Mouse (Mus musculus): ENCODE results near the gene Slc44a3. TPM values are rescaled to one million over a fixed set of nuclear protein-coding genes. Genes with fewer than 3 reads are reported as not detected.

Gene Slc44a3
- polyA plus RNA-seq, 1 experiment from 2014 or later: 0.59 TPM

DNA sequence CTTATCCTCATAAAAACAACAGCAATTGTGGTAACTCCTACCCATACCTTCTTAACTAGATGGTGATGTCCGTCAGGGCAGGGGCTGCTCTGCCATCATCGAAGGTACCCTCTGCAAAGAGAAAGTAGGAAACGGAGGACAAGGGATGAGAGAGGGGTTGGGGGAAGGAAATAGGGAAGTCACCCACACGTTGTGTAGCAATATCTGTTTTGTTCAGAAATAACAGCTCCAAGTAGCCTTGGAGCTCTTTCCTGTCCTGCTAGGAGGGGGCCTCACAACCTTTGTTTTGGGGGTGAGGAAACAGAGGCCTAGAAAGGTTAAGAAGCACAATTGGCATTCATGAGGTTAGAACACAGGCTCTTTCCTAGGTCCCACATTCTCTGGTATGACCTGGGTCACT, 39.3 kb upstream of the Slc44a3 start:
- whole genome bisulfite sequencing: 90% methylated on average over 4 of the region's 4 CpGs
- Histone ChIP-seq H3K4me1 (ENCODE audit: control insufficient read depth, insufficient read depth, low read depth, low read length) (no peaks in the 10 kb centered on the region), H3K27me3 (replicated peaks; ENCODE audit: control insufficient read depth, insufficient read depth, low read length) (no peaks in the 10 kb centered on the region), H3K9me3 (ENCODE audit: control insufficient read depth, low read length) (no peaks in the 10 kb centered on the region), H3K27ac (ENCODE audit: low read depth, low read length) (no peak overlapping the region), H3K9ac (ENCODE audit: low read depth, low read length) (no peak overlapping the region), H3K4me3 (ENCODE audit: low read length) (no peak overlapping the region), H3K4me2 (ENCODE audit: low read length) (no peak overlapping the region), H3K36me3 (ENCODE audit: control insufficient read depth, insufficient read depth, low read length) (no peaks in the 10 kb centered on the region)
- ATAC-seq: no peak

GRCm38 (mm10) chr3:121570623-121571022, 38.4 kb upstream of the Slc44a3 start:
- Histone ChIP-seq H3K4me1 (ENCODE audit: control insufficient read depth, insufficient read depth, low read depth, low read length) (no peaks in the 10 kb centered on the region), H3K9ac (ENCODE audit: low read depth, low read length) (no peak overlapping the region), H3K27me3 (replicated peaks; ENCODE audit: control insufficient read depth, insufficient read depth, low read length) (no peaks in the 10 kb centered on the region), H3K4me2 (ENCODE audit: low read length) (no peak overlapping the region), H3K27ac (ENCODE audit: low read depth, low read length) (no peak overlapping the region), H3K36me3 (ENCODE audit: control insufficient read depth, insufficient read depth, low read length) (no peaks in the 10 kb centered on the region), H3K4me3 (ENCODE audit: low read length) (no peak overlapping the region), H3K9me3 (ENCODE audit: control insufficient read depth, low read length) (no peaks in the 10 kb centered on the region)
- WGBS: 88% methylated on average over 11 of the region's 11 CpGs
- ATAC-seq: no peak

DNA sequence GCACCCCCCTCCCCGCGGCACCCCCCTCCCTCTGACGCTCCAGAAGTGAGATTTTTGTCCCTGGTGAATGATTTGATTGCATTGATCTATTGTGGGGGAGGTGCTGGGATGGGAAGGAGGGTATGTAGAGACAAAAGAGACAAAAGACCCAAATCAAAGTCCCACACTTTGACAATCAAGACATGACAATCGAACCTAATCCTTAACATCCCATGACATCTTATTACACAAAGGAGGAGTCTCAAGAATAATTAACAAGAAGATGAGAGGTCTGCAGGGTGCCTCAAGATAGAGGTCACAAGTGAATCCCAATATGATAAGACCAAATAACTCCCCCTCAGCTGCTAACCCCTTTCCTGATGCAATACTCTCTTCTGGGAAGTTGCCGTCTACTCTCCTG, 37.6 kb upstream of the Slc44a3 start:
- H3K27ac ChIP-seq (ENCODE audit: low read depth, low read length): no peak overlapping the region
- H3K4me1 ChIP-seq (ENCODE audit: control insufficient read depth, insufficient read depth, low read depth, low read length): no peaks in the 10 kb centered on the region
- H3K27me3 ChIP-seq (replicated peaks; ENCODE audit: control insufficient read depth, insufficient read depth, low read length): no peaks in the 10 kb centered on the region
- H3K9me3 ChIP-seq (ENCODE audit: control insufficient read depth, low read length): no peaks in the 10 kb centered on the region
- no peak overlapping the region for H3K9ac ChIP-seq (ENCODE audit: low read depth, low read length)
- no peak overlapping the region for H3K4me2 ChIP-seq (ENCODE audit: low read length)
- 35% methylated on average over 5 of the region's 5 CpGs for WGBS
- no peaks in the 10 kb centered on the region for H3K36me3 ChIP-seq (ENCODE audit: control insufficient read depth, insufficient read depth, low read length)
- ATAC-seq: no peak
- no peak overlapping the region for H3K4me3 ChIP-seq (ENCODE audit: low read length)

- no peaks in the 10 kb centered on the region for H3K36me3 ChIP-seq (ENCODE audit: control insufficient read depth, insufficient read depth, low read length)
- H3K27me3 ChIP-seq (replicated peaks; ENCODE audit: control insufficient read depth, insufficient read depth, low read length): no peaks in the 10 kb centered on the region
- H3K9ac ChIP-seq (ENCODE audit: low read depth, low read length): no peak overlapping the region
- no peak overlapping the region for H3K27ac ChIP-seq (ENCODE audit: low read depth, low read length)
- H3K4me1 ChIP-seq (ENCODE audit: control insufficient read depth, insufficient read depth, low read depth, low read length): no peaks in the 10 kb centered on the region
- no peak for ATAC-seq
- no peak overlapping the region for H3K4me2 ChIP-seq (ENCODE audit: low read length)
- H3K9me3 ChIP-seq (ENCODE audit: control insufficient read depth, low read length): no peaks in the 10 kb centered on the region
- H3K4me3 ChIP-seq (ENCODE audit: low read length): no peak overlapping the region
- 87% methylated on average over 9 of the region's 9 CpGs for WGBS
These were observed 36.8 kb upstream of the Slc44a3 start for GRCm38 (mm10) chr3:121569004-121569403.

DNA sequence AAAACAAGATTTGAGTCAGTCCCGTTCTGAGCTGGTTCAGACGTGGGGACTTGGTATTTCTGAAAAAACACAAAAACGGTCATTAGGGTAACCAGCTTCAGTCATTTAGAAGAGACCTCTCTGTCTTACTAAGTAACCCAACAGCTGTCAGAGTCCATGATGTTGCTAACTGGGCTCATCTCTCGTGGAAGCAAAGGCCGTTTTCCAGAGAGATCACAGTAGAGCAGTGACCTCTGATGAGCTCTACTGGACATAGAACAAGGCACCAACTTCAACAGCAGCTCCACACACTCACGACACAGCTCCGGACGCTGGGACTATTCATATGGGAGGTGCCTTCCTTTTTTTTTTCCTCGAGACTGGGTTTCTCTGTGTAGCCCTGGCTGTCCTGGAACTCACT, 35.7 kb upstream of the Slc44a3 start:
- Histone ChIP-seq H3K27ac (ENCODE audit: low read depth, low read length) (no peak overlapping the region), H3K9me3 (ENCODE audit: control insufficient read depth, low read length) (no peaks in the 10 kb centered on the region), H3K9ac (ENCODE audit: low read depth, low read length) (no peak overlapping the region), H3K4me3 (ENCODE audit: low read length) (no peak overlapping the region), H3K27me3 (replicated peaks; ENCODE audit: control insufficient read depth, insufficient read depth, low read length) (no peaks in the 10 kb centered on the region), H3K4me2 (ENCODE audit: low read length) (no peak overlapping the region), H3K4me1 (ENCODE audit: control insufficient read depth, insufficient read depth, low read depth, low read length) (no peaks in the 10 kb centered on the region), H3K36me3 (ENCODE audit: control insufficient read depth, insufficient read depth, low read length) (no peaks in the 10 kb centered on the region)
- no peak for ATAC-seq
- WGBS: 89% methylated on average over 9 of the region's 9 CpGs

DNA sequence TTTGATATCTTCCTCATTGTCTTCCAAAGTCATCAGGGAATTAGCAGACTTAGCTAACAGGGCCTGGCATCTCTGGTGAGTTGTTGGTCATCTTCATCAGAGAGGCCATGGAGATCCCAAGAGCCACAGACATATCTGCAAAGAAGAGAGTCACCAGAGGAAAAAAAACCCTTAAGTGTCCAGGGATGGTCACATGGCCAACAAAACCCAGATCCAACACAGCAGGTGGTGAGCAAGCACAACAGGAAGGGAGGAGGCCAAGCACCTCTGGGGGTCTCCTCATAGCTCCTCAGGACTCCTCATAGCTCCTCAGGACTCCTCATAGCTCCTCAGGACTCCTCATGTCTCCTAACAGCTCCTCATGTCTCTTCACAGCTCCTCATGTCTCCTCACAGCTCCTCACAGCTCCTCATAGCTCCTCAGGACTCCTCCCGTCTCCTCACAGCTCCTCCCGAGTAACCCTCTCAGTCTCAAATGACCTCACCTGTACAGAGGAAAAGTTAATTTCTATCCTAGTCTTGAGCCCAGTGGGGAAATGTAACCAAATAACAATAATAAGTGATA, 35.2 kb upstream of the Slc44a3 start:
- Histone ChIP-seq H3K9me3 (ENCODE audit: control insufficient read depth, low read length) (no peaks in the 10 kb centered on the region), H3K36me3 (ENCODE audit: control insufficient read depth, insufficient read depth, low read length) (no peaks in the 10 kb centered on the region), H3K4me1 (ENCODE audit: control insufficient read depth, insufficient read depth, low read depth, low read length) (no peaks in the 10 kb centered on the region), H3K4me3 (ENCODE audit: low read length) (no peak overlapping the region), H3K27me3 (replicated peaks; ENCODE audit: control insufficient read depth, insufficient read depth, low read length) (no peaks in the 10 kb centered on the region), H3K4me2 (ENCODE audit: low read length) (no peak overlapping the region), H3K9ac (ENCODE audit: low read depth, low read length) (no peak overlapping the region), H3K27ac (ENCODE audit: low read depth, low read length) (no peak overlapping the region)
- WGBS: 84% methylated on average over 2 of the region's 2 CpGs
- no peak for ATAC-seq

DNA sequence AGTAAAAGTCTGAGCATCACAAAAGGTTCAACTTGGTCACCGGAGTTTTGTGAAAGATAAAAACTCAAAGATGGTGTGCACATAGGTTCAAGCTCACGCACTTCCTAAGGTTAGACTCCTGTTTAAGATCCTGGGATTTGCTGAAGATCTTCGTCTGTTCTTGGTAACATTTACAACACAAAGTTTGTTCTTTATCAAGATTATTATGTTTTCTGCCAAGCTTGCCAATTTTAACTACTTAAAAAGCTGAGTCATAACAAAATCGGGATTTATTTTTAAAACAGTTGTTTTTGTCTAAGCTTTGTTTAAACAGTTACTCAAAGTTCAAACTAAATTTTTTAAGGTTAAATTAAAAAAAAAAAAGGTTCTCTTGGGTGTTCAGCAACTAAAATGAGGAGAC, 34.7 kb upstream of the Slc44a3 start:
- H3K9me3 ChIP-seq (ENCODE audit: control insufficient read depth, low read length): no peaks in the 10 kb centered on the region
- no peak for ATAC-seq
- no peaks in the 10 kb centered on the region for H3K27me3 ChIP-seq (replicated peaks; ENCODE audit: control insufficient read depth, insufficient read depth, low read length)
- H3K9ac ChIP-seq (ENCODE audit: low read depth, low read length): no peak overlapping the region
- H3K4me1 ChIP-seq (ENCODE audit: control insufficient read depth, insufficient read depth, low read depth, low read length): no peaks in the 10 kb centered on the region
- 88% methylated on average over 4 of the region's 4 CpGs for WGBS
- no peak overlapping the region for H3K4me2 ChIP-seq (ENCODE audit: low read length)
- no peaks in the 10 kb centered on the region for H3K36me3 ChIP-seq (ENCODE audit: control insufficient read depth, insufficient read depth, low read length)
- H3K27ac ChIP-seq (ENCODE audit: low read depth, low read length): no peak overlapping the region
- no peak overlapping the region for H3K4me3 ChIP-seq (ENCODE audit: low read length)

DNA sequence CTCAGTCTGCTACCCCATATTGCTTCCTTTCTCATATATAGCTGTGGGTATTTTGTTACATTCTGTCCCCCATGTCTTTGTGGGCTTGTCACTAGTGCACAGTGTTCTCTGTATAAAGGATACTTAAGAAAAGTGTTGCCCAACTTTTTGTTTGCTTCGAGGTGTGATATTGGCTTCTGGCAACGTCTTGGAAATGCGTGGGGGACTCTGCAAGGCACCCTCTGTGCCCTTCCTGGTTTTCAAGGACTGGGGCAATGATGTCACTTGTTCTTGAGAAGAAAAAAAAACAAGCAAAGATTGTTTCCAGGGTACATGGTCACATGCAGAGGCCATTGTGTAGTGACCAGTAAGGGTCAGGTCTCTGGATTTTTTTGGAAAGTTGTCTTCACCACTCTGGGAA, 29.6 kb upstream of the Slc44a3 start:
- no peaks in the 10 kb centered on the region for H3K36me3 ChIP-seq (ENCODE audit: control insufficient read depth, insufficient read depth, low read length)
- H3K9ac ChIP-seq (ENCODE audit: low read depth, low read length): no peak overlapping the region
- H3K4me3 ChIP-seq (ENCODE audit: low read length): no peak overlapping the region
- H3K4me1 ChIP-seq (ENCODE audit: control insufficient read depth, insufficient read depth, low read depth, low read length): no peaks in the 10 kb centered on the region
- H3K9me3 ChIP-seq (ENCODE audit: control insufficient read depth, low read length): no peaks in the 10 kb centered on the region
- no peaks in the 10 kb centered on the region for H3K27me3 ChIP-seq (replicated peaks; ENCODE audit: control insufficient read depth, insufficient read depth, low read length)
- no peak overlapping the region for H3K27ac ChIP-seq (ENCODE audit: low read depth, low read length)
- H3K4me2 ChIP-seq (ENCODE audit: low read length): no peak overlapping the region
- WGBS: 83% methylated on average over 3 of the region's 3 CpGs
- ATAC-seq: no peak

GRCm38 (mm10) chr3:121560115-121560865, 28.1 kb upstream of the Slc44a3 start:
- Histone ChIP-seq H3K27me3 (replicated peaks; ENCODE audit: control insufficient read depth, insufficient read depth, low read length) (no peaks in the 10 kb centered on the region), H3K9me3 (ENCODE audit: control insufficient read depth, low read length) (no peaks in the 10 kb centered on the region), H3K36me3 (ENCODE audit: control insufficient read depth, insufficient read depth, low read length) (no peaks in the 10 kb centered on the region), H3K27ac (ENCODE audit: low read depth, low read length) (no peak overlapping the region), H3K4me1 (ENCODE audit: control insufficient read depth, insufficient read depth, low read depth, low read length) (no peaks in the 10 kb centered on the region), H3K4me3 (ENCODE audit: low read length) (no peak overlapping the region), H3K9ac (ENCODE audit: low read depth, low read length) (no peak overlapping the region), H3K4me2 (ENCODE audit: low read length) (no peak overlapping the region)
- 90% methylated on average over 14 of the region's 14 CpGs for whole genome bisulfite sequencing
- no peak for ATAC-seq
